9 mouse cellular contexts compared by ENCODE assay signal in genomic region chr4:134533421-134533820, GRCm38 (mm10). TPM values are rescaled to one million over a fixed set of nuclear protein-coding genes. Genes with fewer than 3 reads are reported as not detected.
DNase-seq lines count a peak whose midpoint lies in the region; ATAC-seq and TF ChIP-seq lines count a peak whose summit lies in the region.
"Had no signal": no experiment of that assay in that cellular context is flagged by ENCODE, and none has a peak within 500 bp of the region (broad histone marks: within the 10 kb centered on the region; RNA-seq: fewer than 3 reads in every experiment).

No protein-coding gene starts in this region.

- H3K4me1 ChIP-seq in heart, adult 2 months (ENCODE audit: control insufficient read depth, insufficient read depth, low read length), result peaks cover 3% of the 10 kb centered on the region
- H3K4me1 ChIP-seq in CH12.LX (ENCODE audit: control insufficient read depth in 1 of 2, insufficient read depth in 2 of 2), result peaks cover 3 to 24% of the 10 kb centered on the region in 2 experiments; a peak in 3 of 4 replicates
- peaks cover 25% of the 10 kb centered on the region for H3K4me1 ChIP-seq in heart, postnatal 0 days (ENCODE audit: control insufficient read depth, insufficient read depth)
- peaks cover 36% of the 10 kb centered on the region for H3K4me1 ChIP-seq in liver, embryonic 15.5 days (replicated peaks)

- TF ChIP-seq RAD21 in CH12.LX (IDR thresholded peaks at IDR 0.05; ENCODE audit: low read depth, low read length), result no peak

- intact Hi-C loops in heart, adult 2 months (cut with DNase I), result no loop called here
- intact Hi-C loops in heart, postnatal 36 days (cut with DNase I), result no loop called here

- H3K9ac ChIP-seq in heart, adult 2 months (ENCODE audit: low read depth, low read length), result peak overlapping the region; percentile 28; the same call in 1 of the 2 replicates
- no peak overlapping the region for H3K9ac ChIP-seq in CH12.LX (ENCODE audit: insufficient read depth, low read depth)
- peak overlapping the region; percentile 91; the same call in 1 of the 2 replicates for H3K9ac ChIP-seq in heart, postnatal 0 days (replicated peaks; ENCODE audit: low read depth, low read length)
- H3K9ac ChIP-seq in liver, embryonic 15.5 days, result 0 out of 2 replicates have a peak overlapping the region, but pooled peaks have one; percentile 86

- in situ Hi-C loops in CH12.LX (cut with MboI; ENCODE audit: low pct_ligation_motif_present, low pct_unique_long_range_greater_than_20kb, low sequenced_read_pairs), result no loop called here

- no peak for DNase-seq in heart, adult 2 months
- DNase-seq in heart, postnatal 36 days, result no peak
- no peak for DNase-seq in CH12.LX (ENCODE audit: extremely low read depth)
- DNase-seq in heart, postnatal 0 days (ENCODE audit: low spot score), result no peak
- no peak for DNase-seq in ovary, postnatal 36 days (ENCODE audit: low spot score)
- DNase-seq in gastrocnemius, adult 18-20 months (ENCODE audit: low spot score), result no peak
- DNase-seq in gastrocnemius, postnatal 10 days, result no peak
- DNase-seq: adrenal gland, postnatal 25 days had no signal

- 0 out of 2 replicates have a peak, but pooled peaks cover 2% of the 10 kb centered on the region for H3K36me3 ChIP-seq in heart, adult 2 months (ENCODE audit: control insufficient read depth, insufficient read depth, low read length)
- peaks cover 20 to 37% of the 10 kb centered on the region in 2 experiments for H3K36me3 ChIP-seq in CH12.LX (replicated peaks in 1 of 2; ENCODE audit: control insufficient read depth in 1 of 2, insufficient read depth in 1 of 2, low read length in 1 of 2)
- peaks cover 29% of the 10 kb centered on the region for H3K36me3 ChIP-seq in heart, postnatal 0 days (replicated peaks; ENCODE audit: control insufficient read depth, insufficient read depth, low read length)
- H3K36me3 ChIP-seq in liver, embryonic 15.5 days (replicated peaks), result peaks cover 38% of the 10 kb centered on the region

- H3K4me3 ChIP-seq in heart, adult 2 months, result no peak overlapping the region; the same call in 1 of the 2 replicates
- peak overlapping the region in 1 of 3 experiments; percentile 2 for H3K4me3 ChIP-seq in CH12.LX (replicated peaks in 1 of 3; ENCODE audit: low read depth in 2 of 3, low read length in 2 of 3, poor library complexity in 1 of 3)
- H3K4me3 ChIP-seq in heart, postnatal 0 days (ENCODE audit: low read depth, low read length), result peak overlapping the region; percentile 94; the same call in 1 of the 2 replicates
- H3K4me3 ChIP-seq in liver, embryonic 15.5 days (replicated peaks), result peak overlapping the region; percentile 89

- peak overlapping the region; percentile 86 for H3K4me2 ChIP-seq in CH12.LX (ENCODE audit: insufficient read depth, low read depth, poor library complexity, severe bottlenecking)
- peak overlapping the region; percentile 93 for H3K4me2 ChIP-seq in heart, postnatal 0 days (ENCODE audit: low read depth, low read length)
- H3K4me2 ChIP-seq in liver, embryonic 15.5 days, result peak overlapping the region; percentile 100

- no peak for TF ChIP-seq CTCF in heart, adult 2 months (IDR thresholded peaks at IDR 0.05)
- no peak for TF ChIP-seq CTCF in CH12.LX (conservative IDR thresholded peaks at IDR 0.05 in 1 of 2, IDR thresholded peaks at IDR 0.05 in 1 of 2; ENCODE audit: low read depth in 2 of 2, low read length in 2 of 2)
- no peak for TF ChIP-seq CTCF in heart, postnatal 0 days (IDR thresholded peaks at IDR 0.05; ENCODE audit: low read depth)

- no peaks in the 10 kb centered on the region; the same call in 1 of the 2 replicates for H3K79me2 ChIP-seq in heart, adult 2 months (replicated peaks; ENCODE audit: control insufficient read depth, insufficient read depth, low read length)
- no peaks in the 10 kb centered on the region for H3K79me2 ChIP-seq in CH12.LX (replicated peaks; ENCODE audit: control insufficient read depth, extremely low read depth, insufficient read depth, poor library complexity, severe bottlenecking)

- no peak overlapping the region; the same call in 1 of the 2 replicates for H3K27ac ChIP-seq in heart, adult 2 months
- no peak overlapping the region for H3K27ac ChIP-seq in CH12.LX (ENCODE audit: insufficient read depth, low read depth)
- 0 out of 2 replicates have a peak overlapping the region, but pooled peaks have one; percentile 98 for H3K27ac ChIP-seq in heart, postnatal 0 days (ENCODE audit: low read depth)
- H3K27ac ChIP-seq in liver, embryonic 15.5 days (replicated peaks), result peak overlapping the region; percentile 86

- 76% methylated on average over 4 of the region's 4 CpGs for WGBS in heart, adult 2 months
- 78% methylated on average over 4 of the region's 4 CpGs for WGBS in heart, postnatal 0 days
- 75% methylated on average over 4 of the region's 4 CpGs for WGBS in liver, embryonic 15.5 days (ENCODE audit: insufficient replicate concordance)

- H3K9me3 ChIP-seq in CH12.LX (replicated peaks; ENCODE audit: low read length), result no peaks in the 10 kb centered on the region
- H3K9me3 ChIP-seq in heart, postnatal 0 days (replicated peaks; ENCODE audit: control insufficient read depth, low read length), result no peaks in the 10 kb centered on the region
- no peaks in the 10 kb centered on the region for H3K9me3 ChIP-seq in liver, embryonic 15.5 days (replicated peaks)

- no peak for TF ChIP-seq POLR2A in heart, adult 2 months (IDR thresholded peaks at IDR 0.05; ENCODE audit: insufficient read depth, low read depth, low read length)
- no peak for TF ChIP-seq POLR2A in CH12.LX (IDR thresholded peaks at IDR 0.05; ENCODE audit: low read depth, low read length)

- no peak for ATAC-seq in heart, postnatal 0 days (ENCODE audit: insufficient read depth, low read depth)
- ATAC-seq in liver, embryonic 15.5 days (ENCODE audit: insufficient read depth), result no peak

- dilution Hi-C loops in CH12.LX (cut with MboI; ENCODE audit: extremely low pct_ligation_motif_present, extremely low pct_unique_long_range_greater_than_20kb, low sequenced_read_pairs), result no loop called here

- no peaks in the 10 kb centered on the region for H3K27me3 ChIP-seq in heart, adult 2 months (ENCODE audit: control insufficient read depth, insufficient read depth, low read length)
- H3K27me3 ChIP-seq in CH12.LX (replicated peaks), result peaks cover 12% of the 10 kb centered on the region
- H3K27me3 ChIP-seq in heart, postnatal 0 days (ENCODE audit: control insufficient read depth, insufficient read depth, low read length), result no peaks in the 10 kb centered on the region
- no peaks in the 10 kb centered on the region for H3K27me3 ChIP-seq in liver, embryonic 15.5 days

- no peak for TF ChIP-seq EP300 in heart, adult 2 months (IDR thresholded peaks at IDR 0.05; ENCODE audit: insufficient read depth, low read depth, low read length)
- no peak for TF ChIP-seq EP300 in CH12.LX (IDR thresholded peaks at IDR 0.05; ENCODE audit: low read length)
- no peak for TF ChIP-seq EP300 in heart, postnatal 0 days (IDR thresholded peaks at IDR 0.05; ENCODE audit: low read depth)

RNA-seq across cellular contexts. Expression of gene Mtfr1l, which starts 1.8 kb away (rescaled TPM):
- total RNA-seq in heart, adult 2 months (2021), result 100 to 1,000 TPM; 170 to 191 TPM
- polyA plus RNA-seq in heart, adult 2 months (2012; rRNA removed), result 196 and 278 TPM in 2 replicates
- total RNA-seq in heart, postnatal 36 days (2021), result 100 to 1,000 TPM; 178 to 188 TPM
- 16.2 and 19.5 TPM in 2 replicates for total RNA-seq in CH12.LX (2012; rRNA removed)
- 27.8 and 34.0 TPM in 2 replicates for total RNA-seq in CH12.LX (2014; rRNA removed)
- polyA plus RNA-seq in CH12.LX (2012; ENCODE audit: insufficient read length, low read depth), result 33.2 and 36.5 TPM in 2 replicates
- total RNA-seq in heart, postnatal 0 days (2014; rRNA removed; ENCODE audit: low replicate concordance), result 145 and 159 TPM in 2 replicates
- 191 and 207 TPM in 2 replicates for polyA plus RNA-seq in heart, postnatal 0 days (2015; fragmentation: Nextera tagmentation; extraction: Ambion mirVana)
- 39.6 and 40.3 TPM in 2 replicates for polyA plus RNA-seq in liver, embryonic 15.5 days (2015; fragmentation: Nextera tagmentation; extraction: Ambion mirVana)
- total RNA-seq in gastrocnemius, adult 18-20 months (2021), result 100 to 1,000 TPM; 139 to 147 TPM
- 100 to 1,000 TPM; 113 to 129 TPM for total RNA-seq in gastrocnemius, postnatal 10 days (2021)

RNA-seq across cellular contexts. Expression of gene Selenon, which starts 18.5 kb away (rescaled TPM):
- 10 to 100 TPM; 18.6 to 19.9 TPM for total RNA-seq in heart, adult 2 months (2021)
- 22.5 and 23.6 TPM in 2 replicates for polyA plus RNA-seq in heart, adult 2 months (2012; rRNA removed)
- total RNA-seq in heart, postnatal 36 days (2021), result 10 to 100 TPM; 19.8 to 21.1 TPM
- 0.38 and 0.64 TPM in 2 replicates for total RNA-seq in CH12.LX (2012; rRNA removed)
- 0.24 and 0.27 TPM in 2 replicates for total RNA-seq in CH12.LX (2014; rRNA removed)
- polyA plus RNA-seq in CH12.LX (2012; ENCODE audit: insufficient read length, low read depth), result 0.65 and 1.0 TPM in 2 replicates
- total RNA-seq in heart, postnatal 0 days (2014; rRNA removed; ENCODE audit: low replicate concordance), result 18.2 and 30.5 TPM in 2 replicates
- 6.8 and 7.2 TPM in 2 replicates for polyA plus RNA-seq in heart, postnatal 0 days (2015; fragmentation: Nextera tagmentation; extraction: Ambion mirVana)
- 4.1 and 6.6 TPM in 2 replicates for polyA plus RNA-seq in liver, embryonic 15.5 days (2015; fragmentation: Nextera tagmentation; extraction: Ambion mirVana)
- total RNA-seq in gastrocnemius, adult 18-20 months (2021), result 1 to 10 TPM; 4.2 to 4.9 TPM
- total RNA-seq in gastrocnemius, postnatal 10 days (2021), result 10 to 100 TPM; 22.3 to 28.7 TPM

RNA-seq across cellular contexts. Expression of gene Aunip, which starts 22.6 kb away (rescaled TPM):
- total RNA-seq in heart, adult 2 months (2021), result under 1 TPM; 0.18 TPM
- polyA plus RNA-seq in heart, adult 2 months (2012; rRNA removed), result not detected in 2 replicates
- under 1 TPM in 1 of 2 experiments, not detected in 1; 0.22 TPM for total RNA-seq in heart, postnatal 36 days (2021)
- total RNA-seq in CH12.LX (2012; rRNA removed) (11.7 and 14.1 TPM in 2 replicates), CH12.LX (2014; rRNA removed) (11.5 and 14.4 TPM in 2 replicates)
- 14.9 and 17.0 TPM in 2 replicates for polyA plus RNA-seq in CH12.LX (2012; ENCODE audit: insufficient read length, low read depth)
- 2.7 and 3.1 TPM in 2 replicates for total RNA-seq in heart, postnatal 0 days (2014; rRNA removed; ENCODE audit: low replicate concordance)
- polyA plus RNA-seq in heart, postnatal 0 days (2015; fragmentation: Nextera tagmentation; extraction: Ambion mirVana), result 1.8 and 2.5 TPM in 2 replicates
- 14.0 and 18.9 TPM in 2 replicates for polyA plus RNA-seq in liver, embryonic 15.5 days (2015; fragmentation: Nextera tagmentation; extraction: Ambion mirVana)
- not detected for total RNA-seq in gastrocnemius, adult 18-20 months (2021)
- 1 to 10 TPM in 1 of 2 experiments, under 1 TPM in 1; 0.99 to 1.2 TPM for total RNA-seq in gastrocnemius, postnatal 10 days (2021)

RNA-seq across cellular contexts. Expression of gene Paqr7, which starts 36.9 kb away (rescaled TPM):
- total RNA-seq in heart, adult 2 months (2021), result 10 to 100 TPM; 13.4 to 16.7 TPM
- polyA plus RNA-seq in heart, adult 2 months (2012; rRNA removed), result 22.6 and 37.2 TPM in 2 replicates
- 10 to 100 TPM; 19.0 to 24.0 TPM for total RNA-seq in heart, postnatal 36 days (2021)
- 1.3 and 2.7 TPM in 2 replicates for total RNA-seq in CH12.LX (2012; rRNA removed)
- 0.43 and 0.55 TPM in 2 replicates for total RNA-seq in CH12.LX (2014; rRNA removed)
- polyA plus RNA-seq in CH12.LX (2012; ENCODE audit: insufficient read length, low read depth), result 0.74 and 0.89 TPM in 2 replicates
- 13.1 and 25.4 TPM in 2 replicates for total RNA-seq in heart, postnatal 0 days (2014; rRNA removed; ENCODE audit: low replicate concordance)
- 15.4 and 18.7 TPM in 2 replicates for polyA plus RNA-seq in heart, postnatal 0 days (2015; fragmentation: Nextera tagmentation; extraction: Ambion mirVana)
- polyA plus RNA-seq in liver, embryonic 15.5 days (2015; fragmentation: Nextera tagmentation; extraction: Ambion mirVana), result 7.8 and 8.4 TPM in 2 replicates
- total RNA-seq in gastrocnemius, adult 18-20 months (2021), result 1 to 10 TPM; 2.9 to 4.4 TPM
- total RNA-seq in gastrocnemius, postnatal 10 days (2021), result 1 to 10 TPM; 6.5 to 6.8 TPM

Comparison
In these comparisons a context has a peak if more than half of its experiments do, and no peak if none do; other contexts are left out.
1. H3K27ac ChIP-seq: peak in heart, postnatal 0 days (single experiment) and liver, embryonic 15.5 days (single experiment); none in heart, adult 2 months (single experiment) and CH12.LX (single experiment).
2. Peak in every context shown above with its lines, with median percentiles within 50 percentile points of each other: H3K4me2 ChIP-seq.